Mouse (Mus musculus) stomach, postnatal 0 days (tissue): Measurements from ENCODE around the gene Tmem138.
A peak's percentile ranks its signal among the peaks of the same experiment; 100 is the strongest.

Experiments
- CTCF ChIP-seq: IDR thresholded peaks from 2 replicates; pipeline ENCODE4 v1.5.1; 2016; ENCODE audit warnings: antibody characterized with exemption, low read depth, mild to moderate bottlenecking, moderate library complexity
- EP300 ChIP-seq: optimal IDR thresholded peaks from 2 replicates; pipeline ENCODE3; 2016; ENCODE audit warnings: antibody characterized with exemption

DNA sequence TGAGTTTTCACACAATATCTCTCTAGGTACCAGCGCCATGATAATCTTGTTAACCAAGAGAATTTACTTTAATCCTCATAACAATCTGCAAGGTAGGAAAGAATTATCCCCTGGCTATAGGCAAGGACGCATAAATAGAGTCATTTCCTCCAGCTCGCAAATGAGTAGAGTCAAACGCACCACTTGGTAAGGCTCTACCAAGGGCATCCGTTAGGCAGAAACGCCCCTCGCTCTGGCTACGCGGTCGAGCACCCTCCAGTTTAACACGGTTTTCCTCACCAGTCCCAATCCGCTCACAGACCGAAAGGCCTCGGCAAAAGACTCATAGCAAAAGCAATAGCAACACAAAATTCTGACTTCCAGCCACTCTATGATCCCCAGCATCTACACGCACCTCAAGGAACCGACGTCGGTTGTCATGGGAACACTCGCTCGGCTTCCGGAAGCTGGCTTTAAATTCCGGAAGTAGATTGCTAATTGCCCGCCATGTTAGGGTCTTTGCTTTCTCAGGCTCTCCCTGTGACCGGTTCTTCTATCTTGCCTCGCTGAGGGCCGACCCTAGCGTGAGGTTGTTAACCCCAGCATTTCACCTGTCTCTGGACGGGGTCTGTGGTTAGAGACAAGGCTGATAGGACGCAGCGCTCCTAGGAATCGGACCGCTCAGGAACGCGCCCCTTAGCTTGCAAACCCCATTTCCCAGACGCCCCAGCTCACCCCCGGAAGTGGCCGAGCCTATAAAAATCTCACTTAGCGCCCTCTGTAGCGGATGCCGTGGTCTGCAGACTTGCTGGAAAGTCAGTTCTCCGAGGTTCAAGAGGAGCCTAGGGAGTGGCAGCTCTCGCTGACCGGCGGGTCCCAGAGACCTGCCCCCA is at the start of gene Tmem138, which contains the start of gene Cyb561a3:
- TF ChIP-seq CTCF (peak; percentile 78), EP300 (no peak)
